Mouse (Mus musculus) activated CD4-positive, CD25-positive, alpha-beta regulatory T cell (primary cell): ENCODE data around the gene Gm11111. TPM values are rescaled to one million over a fixed set of nuclear protein-coding genes. Genes with fewer than 3 reads are reported as not detected.

Experiments used
- polyA plus RNA-seq, 2 experiments: library from polyadenylated mRNA; unstranded; fragments of 100-300 nt; shearing (Covaris generic); gene quantifications; one replicate each; pipeline ENCODE4 v1.2.1; 2017

The Gm11111 gene
- not detected for polyA plus RNA-seq

GRCm38 (mm10) chr5:98552395-98552794, at the start of gene Gm11111:
Gene Gm11111 (plus strand): TSS chr5:98552695.

Other genes starting within 250 kb of the Gm11111 start
- gene Cfap299, start 223.4 kb upstream of the Gm11111 start, polyA plus RNA-seq = not detected